In genomic region chr2:7734097-7734730, GRCm38 (mm10) we compare ENCODE assay signal across 12 mouse cellular contexts.
DNase-seq lines count a peak whose midpoint lies in the region; ATAC-seq and TF ChIP-seq lines count a peak whose summit lies in the region.
"Had no signal": no experiment of that assay in that cellular context is flagged by ENCODE, and none has a peak within 500 bp of the region (broad histone marks: within the 10 kb centered on the region; RNA-seq: fewer than 3 reads in every experiment).

No protein-coding gene starts in this region.

- H3K27ac ChIP-seq in CH12.LX (ENCODE audit: insufficient read depth, low read depth), result no peak overlapping the region
- H3K27ac ChIP-seq in midbrain, embryonic 13.5 days, result no peak overlapping the region
- no peak overlapping the region for H3K27ac ChIP-seq in intestine, postnatal 0 days (ENCODE audit: low read depth, low read length)
- H3K27ac ChIP-seq: limb, embryonic 13.5 days had no signal

- no peak overlapping the region for H3K9ac ChIP-seq in CH12.LX (ENCODE audit: insufficient read depth, low read depth)
- no peak overlapping the region for H3K9ac ChIP-seq in midbrain, embryonic 13.5 days (replicated peaks)
- H3K9ac ChIP-seq in intestine, postnatal 0 days (ENCODE audit: low read depth, low read length), result no peak overlapping the region
- H3K9ac ChIP-seq: limb, embryonic 13.5 days had no signal

- H3K27me3 ChIP-seq in CH12.LX (replicated peaks), result no peaks in the 10 kb centered on the region
- no peaks in the 10 kb centered on the region for H3K27me3 ChIP-seq in midbrain, embryonic 13.5 days
- no peaks in the 10 kb centered on the region for H3K27me3 ChIP-seq in intestine, postnatal 0 days (replicated peaks; ENCODE audit: control insufficient read depth, insufficient read depth, low read length)
- H3K27me3 ChIP-seq: limb, embryonic 13.5 days had no signal

- intact Hi-C loops in heart, postnatal 14 days (cut with DNase I), result no loop called here

- DNase-seq in CH12.LX (ENCODE audit: extremely low read depth), result no peak
- DNase-seq in brain, embryonic 18.5 days (ENCODE audit: low read depth, low spot score), result peak; percentile 67
- DNase-seq in layer of hippocampus, adult 8-10 months (ENCODE audit: low spot score in 2 of 2), result peak; percentile 29 to 37
- no peak for DNase-seq in ovary, postnatal 10 days (ENCODE audit: low spot score)
- DNase-seq in thymus, postnatal 10 days (ENCODE audit: low spot score in 2 of 2), result no peak
- DNase-seq in heart, postnatal 14 days, result no peak
- DNase-seq: kidney, adult 9 months; lung, adult 2 months had no signal

- H3K4me2 ChIP-seq in CH12.LX (ENCODE audit: insufficient read depth, low read depth, poor library complexity, severe bottlenecking), result peak overlapping the region; percentile 50; the same call in 1 of the 2 replicates
- 0 out of 2 replicates have a peak overlapping the region, but pooled peaks have one; percentile 0 for H3K4me2 ChIP-seq in midbrain, embryonic 13.5 days (replicated peaks)
- H3K4me2 ChIP-seq in intestine, postnatal 0 days (replicated peaks; ENCODE audit: low read depth), result no peak overlapping the region
- H3K4me2 ChIP-seq: limb, embryonic 13.5 days had no signal

- H3K4me1 ChIP-seq in CH12.LX (ENCODE audit: control insufficient read depth in 1 of 2, insufficient read depth in 2 of 2), result no peaks in the 10 kb centered on the region
- peaks cover 10% of the 10 kb centered on the region for H3K4me1 ChIP-seq in midbrain, embryonic 13.5 days (replicated peaks)
- H3K4me1 ChIP-seq in intestine, postnatal 0 days (replicated peaks; ENCODE audit: control insufficient read depth, insufficient read depth, low read length), result no peaks in the 10 kb centered on the region
- H3K4me1 ChIP-seq: limb, embryonic 13.5 days had no signal

- no peak for TF ChIP-seq EP300 in CH12.LX (IDR thresholded peaks at IDR 0.05; ENCODE audit: low read length)

- no peak for TF ChIP-seq CTCF in CH12.LX (conservative IDR thresholded peaks at IDR 0.05 in 1 of 2, IDR thresholded peaks at IDR 0.05 in 1 of 2; ENCODE audit: low read depth in 2 of 2, low read length in 2 of 2)
- no peak for TF ChIP-seq CTCF in intestine, postnatal 0 days (IDR thresholded peaks at IDR 0.05; ENCODE audit: low read depth)

- no peak overlapping the region for H3K4me3 ChIP-seq in CH12.LX (replicated peaks in 1 of 3; ENCODE audit: low read depth in 2 of 3, low read length in 2 of 3, poor library complexity in 1 of 3)
- no peak overlapping the region for H3K4me3 ChIP-seq in midbrain, embryonic 13.5 days (replicated peaks)
- H3K4me3 ChIP-seq in intestine, postnatal 0 days (ENCODE audit: low read depth, low read length), result no peak overlapping the region
- H3K4me3 ChIP-seq: erythroblast, embryonic 14.5 days; limb, embryonic 13.5 days had no signal

- H3K36me3 ChIP-seq in CH12.LX (replicated peaks in 1 of 2; ENCODE audit: control insufficient read depth in 1 of 2, insufficient read depth in 1 of 2, low read length in 1 of 2), result no peaks in the 10 kb centered on the region
- no peaks in the 10 kb centered on the region for H3K36me3 ChIP-seq in midbrain, embryonic 13.5 days
- no peaks in the 10 kb centered on the region for H3K36me3 ChIP-seq in intestine, postnatal 0 days (ENCODE audit: control insufficient read depth, insufficient read depth)
- H3K36me3 ChIP-seq: limb, embryonic 13.5 days had no signal

- peak; percentile 70 for ATAC-seq in midbrain, embryonic 13.5 days
- ATAC-seq in intestine, postnatal 0 days, result no peak

- no peak for TF ChIP-seq POLR2A in CH12.LX (IDR thresholded peaks at IDR 0.05; ENCODE audit: low read depth, low read length)

- TF ChIP-seq RAD21 in CH12.LX (IDR thresholded peaks at IDR 0.05; ENCODE audit: low read depth, low read length), result no peak

- dilution Hi-C loops in CH12.LX (cut with MboI; ENCODE audit: extremely low pct_ligation_motif_present, extremely low pct_unique_long_range_greater_than_20kb, low sequenced_read_pairs), result no loop called here

- H3K9me3 ChIP-seq in CH12.LX (replicated peaks; ENCODE audit: low read length), result no peaks in the 10 kb centered on the region
- H3K9me3 ChIP-seq in midbrain, embryonic 13.5 days, result no peaks in the 10 kb centered on the region
- no peaks in the 10 kb centered on the region for H3K9me3 ChIP-seq in intestine, postnatal 0 days (ENCODE audit: control insufficient read depth)
- H3K9me3 ChIP-seq: limb, embryonic 13.5 days had no signal

- 34% methylated on average over 8 of the region's 8 CpGs for WGBS in midbrain, embryonic 13.5 days
- 62% methylated on average over 8 of the region's 8 CpGs for WGBS in intestine, postnatal 0 days

- no peaks in the 10 kb centered on the region for H3K79me2 ChIP-seq in CH12.LX (replicated peaks; ENCODE audit: control insufficient read depth, extremely low read depth, insufficient read depth, poor library complexity, severe bottlenecking)

- in situ Hi-C loops in CH12.LX (cut with MboI; ENCODE audit: low pct_ligation_motif_present, low pct_unique_long_range_greater_than_20kb, low sequenced_read_pairs), result no loop called here

TF ChIP-seq in CH12.LX, 34 proteins besides CTCF, POLR2A, EP300 and RAD21:
- TF ChIP-seq MYC (IDR thresholded peaks at IDR 0.05; ENCODE audit: low read depth, low read length), result no peak
- no peak for TF ChIP-seq ZKSCAN1 (IDR thresholded peaks at IDR 0.05; ENCODE audit: borderline replicate concordance, low read depth, low read length)
- no peak for TF ChIP-seq MAZ (IDR thresholded peaks at IDR 0.05; ENCODE audit: low read depth, low read length)
- no peak for TF ChIP-seq PAX5 (IDR thresholded peaks at IDR 0.05; ENCODE audit: low read length)
- TF ChIP-seq HCFC1 (IDR thresholded peaks at IDR 0.05; ENCODE audit: low read depth, low read length), result no peak
- no peak for TF ChIP-seq E2F4 (IDR thresholded peaks at IDR 0.05; ENCODE audit: insufficient replicate concordance, low read depth, low read length)
- TF ChIP-seq SIN3A (IDR thresholded peaks at IDR 0.05; ENCODE audit: low read length), result no peak
- TF ChIP-seq TBP (conservative IDR thresholded peaks at IDR 0.05; ENCODE audit: low read depth, low read length), result no peak
- no peak for TF ChIP-seq MEF2A (IDR thresholded peaks at IDR 0.05; ENCODE audit: borderline replicate concordance, low read depth, low read length)
- no peak for TF ChIP-seq MAFK (IDR thresholded peaks at IDR 0.05; ENCODE audit: insufficient replicate concordance, low read length)
- no peak for TF ChIP-seq ELF1 (IDR thresholded peaks at IDR 0.05; ENCODE audit: low read depth, low read length)
- no peak for TF ChIP-seq USF1 (IDR thresholded peaks at IDR 0.05; ENCODE audit: low read depth, low read length)
- TF ChIP-seq ETS1 (conservative IDR thresholded peaks at IDR 0.05; ENCODE audit: low read depth, low read length), result no peak
- no peak for TF ChIP-seq ZMIZ1 (IDR thresholded peaks at IDR 0.05; ENCODE audit: low read depth, low read length)

Comparison
In these comparisons a context has a peak if more than half of its experiments do, and no peak if none do; other contexts are left out.
1. DNase-seq: peak in brain, embryonic 18.5 days (single experiment) and layer of hippocampus, adult 8-10 months (2 of 2); none in CH12.LX (single experiment), ovary, postnatal 10 days (single experiment), thymus, postnatal 10 days (0 of 2) and heart, postnatal 14 days (0 of 2).